Mouse (Mus musculus): Measurements from ENCODE around the gene Elf4.

The Elf4 gene

DNA sequence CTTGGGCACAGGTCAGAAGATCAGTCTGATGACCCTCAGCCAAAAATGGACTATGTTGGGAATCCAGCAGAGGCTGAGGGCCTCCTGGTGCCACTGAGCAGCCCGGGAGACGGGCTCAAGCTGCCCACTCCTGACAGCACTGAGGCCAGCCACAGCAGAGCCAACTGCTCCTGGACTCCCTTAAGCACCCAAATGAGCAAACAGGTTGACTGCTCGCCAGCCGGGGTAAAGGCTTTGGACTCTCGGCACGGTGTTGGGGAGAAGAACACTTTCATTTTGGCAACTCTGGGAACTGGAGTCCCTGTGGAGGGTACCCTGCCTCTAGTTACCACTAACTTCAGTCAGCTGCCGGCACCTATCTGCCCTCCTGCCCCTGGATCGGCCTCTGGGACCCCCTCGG lies 95.1 kb downstream of the Elf4 start:
- DNase-seq (ENCODE audit: low spot score) = no peak

DNA sequence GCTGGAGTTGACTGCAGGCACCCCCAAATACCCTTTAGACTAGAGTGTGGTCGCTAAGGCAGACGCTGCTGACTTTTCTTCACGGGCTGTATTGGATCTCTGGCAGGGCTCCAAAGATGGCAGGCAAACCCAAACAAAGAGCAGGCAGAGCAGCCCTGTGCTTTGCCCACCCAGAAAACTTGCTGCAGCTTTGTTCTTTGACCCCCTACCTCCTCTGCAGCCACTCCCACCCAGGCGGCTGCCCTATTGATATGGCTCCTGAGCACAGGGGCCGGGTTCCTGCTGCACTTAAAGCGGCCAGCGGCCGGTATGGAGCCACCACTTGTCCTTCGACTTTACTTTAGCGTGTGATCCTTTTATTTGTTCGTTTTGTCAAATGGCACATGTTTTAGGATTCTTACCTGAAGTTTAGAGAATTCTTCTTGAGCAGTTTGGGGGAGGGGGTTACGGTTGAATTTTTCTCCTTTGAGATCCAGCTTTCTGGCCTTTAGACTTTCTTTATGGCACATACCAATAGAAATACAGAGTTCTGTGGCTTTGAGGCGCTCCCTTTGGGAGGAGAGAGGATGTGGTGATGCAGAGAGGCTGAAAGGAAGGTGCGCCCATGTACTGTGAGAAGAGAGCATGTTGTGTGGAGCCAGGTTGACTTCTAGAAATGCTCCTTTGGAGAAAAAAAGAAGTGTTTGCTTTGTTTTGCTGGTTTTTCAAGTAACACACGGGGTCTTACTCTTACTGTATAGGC lies 96.9 kb downstream of the Elf4 start:
- no peak for DNase-seq (ENCODE audit: low spot score)
